Mouse (Mus musculus): Measurements from ENCODE around the gene Cyp4f37.

Cyp4f37 gene

DNA sequence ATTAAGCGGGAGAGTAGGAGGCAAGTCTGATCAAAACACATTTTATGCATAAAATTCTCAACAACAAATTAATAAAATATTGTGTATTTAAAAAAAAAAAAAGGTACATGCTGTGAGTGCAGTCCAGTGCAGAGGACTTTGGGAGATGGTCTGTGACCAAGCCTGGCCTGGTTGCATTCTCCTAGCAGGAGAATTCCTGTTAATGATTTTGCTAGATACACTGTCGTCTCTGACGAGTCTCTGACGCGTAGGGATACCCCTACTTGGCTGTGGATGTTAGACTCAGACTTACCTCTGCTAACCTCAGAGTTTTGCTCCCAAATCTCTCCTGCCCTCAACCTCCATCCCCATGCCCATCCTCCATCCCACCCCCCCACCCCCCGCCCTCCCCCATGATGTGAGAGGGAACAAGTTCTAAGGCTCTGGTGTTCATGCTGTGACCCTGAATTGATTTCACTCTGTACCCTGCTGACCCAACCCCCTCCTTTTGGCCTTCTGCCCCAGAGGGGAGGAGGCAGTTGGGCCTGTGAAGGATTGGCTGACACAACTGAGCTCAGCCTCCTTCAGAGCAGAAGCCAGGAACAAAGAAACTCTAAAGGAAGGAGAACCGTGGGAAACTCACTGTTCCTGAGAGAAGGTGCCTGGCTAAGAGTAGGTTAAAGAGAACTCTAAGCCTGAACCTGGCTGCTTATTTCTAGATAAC, 64.1 kb downstream of the Cyp4f37 start, which contains the start of gene Cyp4f15:
TSS of gene Cyp4f15 (plus strand) at position 580 of the 703 bp plus-strand sequence.
- DNase-seq (ENCODE audit: low read depth, low spot score): no peak

All from retina, postnatal 7 days (tissue).